Mouse (Mus musculus): ENCODE data around the gene Neil3.

DNA sequence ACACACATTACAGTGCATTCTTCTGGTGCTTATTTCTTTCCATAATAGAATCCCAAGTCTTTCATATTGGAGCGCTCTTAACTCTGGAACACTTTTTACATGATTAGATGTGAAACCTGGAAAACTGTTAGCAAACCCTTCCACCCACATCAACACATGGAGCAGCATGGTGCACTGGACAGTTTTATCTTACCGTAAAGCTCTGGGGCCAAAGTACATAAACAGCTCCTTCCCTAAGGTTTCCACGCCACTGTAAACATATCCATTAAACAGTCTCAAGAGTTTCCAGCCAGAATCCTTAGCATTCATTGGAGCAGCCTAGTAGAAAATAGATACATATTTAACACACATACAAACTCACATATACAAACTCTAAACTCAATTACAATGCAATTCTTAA is 15.4 kb downstream of the Neil3 start:
- no peak for TF ChIP-seq CTCF (IDR thresholded peaks at IDR 0.05; ENCODE audit: control insufficient read depth, insufficient read depth, insufficient read length)
- no peak for TF ChIP-seq MYOD1 (IDR thresholded peaks at IDR 0.05; ENCODE audit: control insufficient read depth, insufficient read length, low read depth)
- TF ChIP-seq USF1 (IDR thresholded peaks at IDR 0.05; ENCODE audit: low read depth) = no peak
- no peak for TF ChIP-seq MAX (IDR thresholded peaks at IDR 0.05)
- no peak for TF ChIP-seq MYOG (IDR thresholded peaks at IDR 0.05; ENCODE audit: control insufficient read depth, extremely low read depth, insufficient read length)
